Mouse (Mus musculus) C2C12 (cell line): ENCODE data around the gene Cnnm3. TPM values are rescaled to one million over a fixed set of nuclear protein-coding genes. Genes with fewer than 3 reads are reported as not detected.
A peak's percentile ranks its signal among the peaks of the same experiment; 100 is the strongest.

Experiments
- H3K27me3 ChIP-seq: one replicate; pipeline ENCODE4 v1.6.1; 2011; ENCODE audit not compliant: control insufficient read depth, insufficient read depth, insufficient read length
- H3K36me3 ChIP-seq: one replicate; pipeline ENCODE4 v1.6.1; 2011; ENCODE audit not compliant: control insufficient read depth, insufficient read depth
- H3K4me3 ChIP-seq: one replicate; pipeline ENCODE4 v1.5.1; 2011; ENCODE audit warnings: mild to moderate bottlenecking, control low read depth; ENCODE audit not compliant: poor library complexity, insufficient read depth, severe bottlenecking
- H3K79me2 ChIP-seq: one replicate; pipeline ENCODE4 v1.6.1; 2011; ENCODE audit not compliant: control insufficient read depth, insufficient read depth
- H3K79me3 ChIP-seq: one replicate; pipeline ENCODE4 v1.6.1; 2011; ENCODE audit warnings: low read depth, control low read depth
- H3ac ChIP-seq: one replicate; pipeline ENCODE3; 2011; ENCODE audit warnings: low read depth; ENCODE audit not compliant: control insufficient read depth, insufficient read length
- CEBPB ChIP-seq: IDR thresholded peaks from one replicate; pipeline ENCODE4 v1.6.1; 2011; ENCODE audit warnings: low read depth, mild to moderate bottlenecking, control low read depth, moderate library complexity
- CTCF ChIP-seq: IDR thresholded peaks from one replicate; pipeline ENCODE4 v1.5.1; 2011; ENCODE audit not compliant: control insufficient read depth, insufficient read depth, insufficient read length
- FOSL1 ChIP-seq: IDR thresholded peaks from one replicate; pipeline ENCODE4 v1.8.0; 2011; ENCODE audit warnings: mild to moderate bottlenecking, low read length; ENCODE audit not compliant: poor library complexity, insufficient read depth, severe bottlenecking
- MAX ChIP-seq: IDR thresholded peaks from one replicate; pipeline ENCODE4 v1.6.1; 2011; ENCODE audit warnings: mild to moderate bottlenecking, control low read depth
- MYOD1 ChIP-seq: IDR thresholded peaks from one replicate; pipeline ENCODE4 v1.6.1; 2011; ENCODE audit warnings: low read depth; ENCODE audit not compliant: control insufficient read depth, insufficient read length
- MYOG ChIP-seq: IDR thresholded peaks from one replicate; pipeline ENCODE4 v1.6.1; 2011; ENCODE audit not compliant: control insufficient read depth, insufficient read length; ENCODE audit errors: extremely low read depth
- USF1 ChIP-seq: IDR thresholded peaks from one replicate; pipeline ENCODE4 v1.6.1; 2011; ENCODE audit warnings: low read depth, mild to moderate bottlenecking, control low read depth, moderate library complexity
- polyA plus RNA-seq: library from polyadenylated mRNA; unstranded; fragments of >200 nt; fragmentation: generic; extraction: Trizol; gene quantifications from one replicate; pipeline ENCODE4 v1.2.1, GENCODE M21; 2012; ENCODE audit warnings: missing spikeins

Cnnm3 gene
- polyA plus RNA-seq, 1 experiment: 6.5 TPM

GRCm38 (mm10) chr1:36569694-36570276 is 58.1 kb downstream of the Cnnm3 start:
- H3K4me3 ChIP-seq: no peak overlapping the region
- H3K36me3 ChIP-seq: no peaks in the 10 kb centered on the region
- H3ac ChIP-seq: no peak overlapping the region
- TF ChIP-seq CEBPB (no peak), MYOD1 (no peak)
- H3K27me3 ChIP-seq: no peaks in the 10 kb centered on the region
- H3K79me3 ChIP-seq: no peaks in the 10 kb centered on the region
- H3K79me2 ChIP-seq: no peaks in the 10 kb centered on the region

GRCm38 (mm10) chr1:36570320-36570719 is 58.7 kb downstream of the Cnnm3 start:
- Histone ChIP-seq H3ac (no peak overlapping the region), H3K36me3 (no peaks in the 10 kb centered on the region), H3K4me3 (no peak overlapping the region), H3K79me3 (no peaks in the 10 kb centered on the region), H3K79me2 (no peaks in the 10 kb centered on the region), H3K27me3 (no peaks in the 10 kb centered on the region)
- TF ChIP-seq FOSL1 (no peak), MYOG (no peak), MAX (no peak), CEBPB (no peak), MYOD1 (no peak), CTCF (no peak), USF1 (no peak)

- H3K79me3 ChIP-seq: no peaks in the 10 kb centered on the region
- no peaks in the 10 kb centered on the region for H3K79me2 ChIP-seq
- TF ChIP-seq USF1 (peak; percentile 17), MYOG (no peak), CTCF (no peak)
- no peaks in the 10 kb centered on the region for H3K36me3 ChIP-seq
- no peak overlapping the region for H3K4me3 ChIP-seq
- H3K27me3 ChIP-seq: no peaks in the 10 kb centered on the region
- no peak overlapping the region for H3ac ChIP-seq
These were observed 60.0 kb downstream of the Cnnm3 start for GRCm38 (mm10) chr1:36571627-36572026.

GRCm38 (mm10) chr1:36572140-36572700 is 60.6 kb downstream of the Cnnm3 start:
- H3K27me3 ChIP-seq: no peaks in the 10 kb centered on the region
- no peaks in the 10 kb centered on the region for H3K79me3 ChIP-seq
- H3K79me2 ChIP-seq: no peaks in the 10 kb centered on the region
- no peak overlapping the region for H3K4me3 ChIP-seq
- TF ChIP-seq CTCF (no peak), USF1 (no peak), FOSL1 (no peak), MYOD1 (no peak), CEBPB (no peak), MAX (no peak), MYOG (no peak)
- H3K36me3 ChIP-seq: no peaks in the 10 kb centered on the region
- H3ac ChIP-seq: no peak overlapping the region

GRCm38 (mm10) chr1:36572709-36573108 is 61.0 kb downstream of the Cnnm3 start:
- Histone ChIP-seq H3K79me3 (no peaks in the 10 kb centered on the region), H3K27me3 (no peaks in the 10 kb centered on the region), H3K79me2 (no peaks in the 10 kb centered on the region)

GRCm38 (mm10) chr1:36573524-36573923 is 61.9 kb downstream of the Cnnm3 start:
- H3K4me3 ChIP-seq: no peak overlapping the region
- no peak overlapping the region for H3ac ChIP-seq
- H3K79me3 ChIP-seq: no peaks in the 10 kb centered on the region
- H3K36me3 ChIP-seq: no peaks in the 10 kb centered on the region
- no peak for TF ChIP-seq CEBPB
- H3K27me3 ChIP-seq: no peaks in the 10 kb centered on the region
- H3K79me2 ChIP-seq: no peaks in the 10 kb centered on the region

More at GRCm38 (mm10) chr1:36572709-36573108, 61.0 kb downstream of the Cnnm3 start:
- Histone ChIP-seq H3ac (no peak overlapping the region), H3K36me3 (no peaks in the 10 kb centered on the region), H3K4me3 (no peak overlapping the region)
- no peak for TF ChIP-seq MYOD1
- TF ChIP-seq CEBPB: no peak
- TF ChIP-seq MYOG: no peak
- TF ChIP-seq MAX: no peak
- no peak for TF ChIP-seq FOSL1
- no peak for TF ChIP-seq USF1
- TF ChIP-seq CTCF: no peak
